Mouse (Mus musculus) adrenal gland, postnatal 14 days (tissue): ENCODE measurements at regions not wholly inside any gene's neighbourhood (a gene's known extent, or its start where the extent isn't known, plus 50 kb on each side); places are given as distances from the start of the nearest gene placed in this dataset.
"Not testable (repeated sequence)": the region's sequence is repeated elsewhere in the genome, so short reads cannot be mapped to it uniquely, and the experiment has no call there.

ENCODE experiments used
- DNase-seq: peaks from one replicate; pipeline ENCODE4 v3.0.0; 2021; ENCODE audit warnings: mixed read lengths

GRCm38 (mm10) chr4:146263038-146263685 lies 106.5 kb downstream of the Zfp600 start:
- peak; percentile 58 for DNase-seq

DNA sequence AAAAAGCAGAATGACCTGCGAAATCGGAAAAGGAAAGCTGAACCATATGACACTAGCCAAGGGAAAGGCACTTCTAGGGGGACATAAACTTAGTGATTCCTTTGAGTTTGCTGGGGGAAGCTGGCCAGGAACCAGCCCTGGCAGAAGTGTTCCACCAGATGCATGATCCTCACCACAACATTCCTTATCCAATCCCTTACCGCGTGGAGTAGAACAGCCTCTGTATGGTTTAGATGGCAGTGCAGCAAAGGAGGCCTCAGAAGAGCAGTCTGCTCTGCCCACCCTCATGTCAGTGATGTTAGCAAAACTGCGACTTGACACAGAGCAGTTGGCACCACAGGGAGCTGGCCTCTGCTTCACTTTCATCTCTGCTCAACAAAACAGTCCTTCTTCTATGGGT lies 107.2 kb downstream of the Zfp600 start:
- not testable (repeated sequence) for DNase-seq

GRCm38 (mm10) chr4:146270119-146270747 lies 113.6 kb downstream of the Zfp600 start:
- not testable (repeated sequence) for DNase-seq
